In the genomic region with DNA sequence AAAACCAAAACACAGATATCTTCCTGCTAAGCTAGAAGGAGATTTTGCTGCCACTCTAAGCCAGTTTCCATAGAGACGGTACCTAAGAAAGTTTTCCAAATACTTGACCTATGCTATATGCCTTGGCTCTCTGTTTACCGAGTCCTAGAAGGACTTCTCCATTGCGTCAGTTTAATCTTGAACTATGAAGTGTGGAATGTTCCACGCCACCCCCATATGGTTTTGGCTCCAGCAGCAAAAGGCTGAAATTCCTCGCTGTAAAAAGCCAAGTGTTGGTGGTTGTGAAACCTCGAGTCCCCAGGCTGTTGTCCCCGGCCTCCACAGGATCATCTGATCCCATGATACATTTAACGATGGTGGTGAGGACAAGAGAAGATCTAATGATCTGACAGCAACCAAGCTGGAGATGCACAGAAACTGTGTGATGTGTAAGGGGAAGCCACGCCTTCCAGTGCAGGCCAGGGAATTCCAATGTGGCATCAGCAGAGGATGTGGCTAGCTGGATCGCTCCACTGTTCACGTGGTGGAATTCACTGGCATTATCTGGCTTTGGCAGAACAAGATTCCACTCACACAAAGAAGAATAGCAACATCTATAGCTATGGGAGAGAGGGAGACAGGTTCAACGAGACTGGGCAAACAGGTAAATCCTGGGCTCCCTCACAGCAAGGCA, we compare ENCODE assay signal across 11 mouse cellular contexts. TPM values are rescaled to one million over a fixed set of nuclear protein-coding genes. Genes with fewer than 3 reads are reported as not detected.
DNase-seq lines count a peak whose midpoint lies in the region; ATAC-seq lines count a peak whose summit lies in the region.
"Had no signal": no experiment of that assay in that cellular context is flagged by ENCODE, and none has a peak within 500 bp of the region (broad histone marks: within the 10 kb centered on the region; RNA-seq: fewer than 3 reads in every experiment).

No protein-coding gene starts in this region.

- 38% methylated on average over 12 of the region's 12 CpGs for WGBS in limb, embryonic 15.5 days

- 0 out of 2 replicates have a peak, but pooled peaks have one; percentile 65 for ATAC-seq in limb, embryonic 15.5 days (ENCODE audit: insufficient number of reproducible peaks, low FRiP score, low TSS enrichment, low read depth)
- no peak for ATAC-seq in monocyte, adult 5-6 weeks (replicated peaks; ENCODE audit: insufficient number of reproducible peaks, low FRiP score, low TSS enrichment, poor library complexity, severe bottlenecking)

- H3K4me2 ChIP-seq in limb, embryonic 15.5 days: no peak overlapping the region

- no peak overlapping the region for H3K9ac ChIP-seq in limb, embryonic 15.5 days

- peak; percentile 37 for DNase-seq in adrenal gland, postnatal 14 days
- no peak for DNase-seq in adrenal gland, postnatal 25 days
- peak; percentile 33 for DNase-seq in urinary bladder, postnatal 25 days (ENCODE audit: low spot score)
- DNase-seq in urinary bladder, postnatal 10 days (ENCODE audit: low spot score): no peak
- DNase-seq in yolk sac, embryonic 10.5 days (ENCODE audit: low spot score): peak; percentile 28
- DNase-seq in thymus, postnatal 36 days: no peak
- DNase-seq: cerebellum, adult 2 months had no signal

- H3K4me1 ChIP-seq in limb, embryonic 15.5 days: peaks cover 14% of the 10 kb centered on the region

- peak overlapping the region; percentile 77 for H3K27ac ChIP-seq in limb, embryonic 15.5 days
- H3K27ac ChIP-seq: layer of hippocampus, adult 2 months had no signal

- H3K4me3 ChIP-seq in limb, embryonic 15.5 days: no peak overlapping the region
- H3K4me3 ChIP-seq: layer of hippocampus, adult 2 months had no signal

- H3K9me3 ChIP-seq in limb, embryonic 15.5 days: no peaks in the 10 kb centered on the region

- H3K36me3 ChIP-seq in limb, embryonic 15.5 days: no peaks in the 10 kb centered on the region

- no peaks in the 10 kb centered on the region for H3K27me3 ChIP-seq in limb, embryonic 15.5 days

RNA-seq across cellular contexts. Expression of a gene that starts 8.8 kb away (rescaled TPM):
- total RNA-seq in adrenal gland, postnatal 14 days (2021): 2.0 and 4.4 TPM in 2 replicates
- 1.1 and 1.4 TPM in 2 replicates for total RNA-seq in adrenal gland, postnatal 25 days (2021)
- 8.4 and 9.1 TPM in 2 replicates for polyA plus RNA-seq in limb, embryonic 15.5 days (2015; fragmentation: Nextera tagmentation; extraction: Ambion mirVana)
- total RNA-seq in monocyte, adult 5-6 weeks (2017): not detected in 3 replicates
- total RNA-seq: megakaryocyte, adult 5-6 weeks had no signal

RNA-seq across cellular contexts. Expression of a gene that starts 35.4 kb away (rescaled TPM):
- not detected in 2 replicates for total RNA-seq in adrenal gland, postnatal 14 days (2021)
- total RNA-seq in adrenal gland, postnatal 25 days (2021): not detected in 2 replicates
- polyA plus RNA-seq in limb, embryonic 15.5 days (2015; fragmentation: Nextera tagmentation; extraction: Ambion mirVana): 0.24 and 0.26 TPM in 2 replicates
- not detected in 3 replicates for total RNA-seq in monocyte, adult 5-6 weeks (2017)
- total RNA-seq: layer of hippocampus, adult 2 months; megakaryocyte, adult 5-6 weeks had no signal
- polyA plus RNA-seq: cerebellum, adult 2 months had no signal

Comparison
In these comparisons a context has a peak if more than half of its experiments do, and no peak if none do; other contexts are left out.
1. DNase-seq: peak in adrenal gland, postnatal 14 days (single experiment), urinary bladder, postnatal 25 days (single experiment) and yolk sac, embryonic 10.5 days (single experiment); none in adrenal gland, postnatal 25 days (single experiment), urinary bladder, postnatal 10 days (single experiment) and thymus, postnatal 36 days (0 of 2).